Mouse (Mus musculus) CH12.LX (cell line): ENCODE data around the gene Kif28. TPM values are rescaled to one million over a fixed set of nuclear protein-coding genes. Genes with fewer than 3 reads are reported as not detected.

Source experiments
- DNase-seq: peaks from one replicate; pipeline ENCODE4 v3.0.0-alpha.2; 2013; ENCODE audit errors: extremely low read depth
- H3K27ac ChIP-seq: 2 replicates; pipeline ENCODE4 v1.5.1; 2012; ENCODE audit warnings: low read depth, mild to moderate bottlenecking, control low read depth, moderate library complexity; ENCODE audit not compliant: insufficient read depth
- H3K27me3 ChIP-seq: replicated peaks from 2 replicates; pipeline ENCODE3; 2012; ENCODE audit warnings: inconsistent platforms
- H3K36me3 ChIP-seq, 2 experiments: replicated peaks in 1 of 2; 2 replicates each; pipeline versions ENCODE3 to v1.6.1; 2012; ENCODE audit warnings: inconsistent platforms in 1 of 2, low read length in 1 of 2, mild to moderate bottlenecking in 1 of 2, mixed read lengths in 1 of 2, moderate library complexity in 1 of 2; ENCODE audit not compliant: control insufficient read depth in 1 of 2, insufficient read depth in 1 of 2
- H3K4me1 ChIP-seq, 2 experiments: 2 replicates each; pipeline ENCODE4 v1.6.1; 2012; ENCODE audit warnings: inconsistent platforms in 1 of 2, moderate library complexity in 1 of 2; ENCODE audit not compliant: insufficient read depth in 2 of 2, control insufficient read depth in 1 of 2
- H3K4me2 ChIP-seq: 2 replicates; pipeline ENCODE4 v1.6.1; 2012; ENCODE audit warnings: low read depth, mild to moderate bottlenecking, control low read depth; ENCODE audit not compliant: poor library complexity, insufficient read depth, severe bottlenecking
- H3K4me3 ChIP-seq, 3 experiments: fragments of 150-350 bp in 1 of 3; sonication (generic) in 1 of 3; replicated peaks in 1 of 3; 2 replicates each; pipeline versions ENCODE3 to v1.5.1; 2011 to 2012; ENCODE audit warnings: low read depth in 2 of 3, low read length in 2 of 3, mild to moderate bottlenecking in 2 of 3, moderate library complexity in 2 of 3, control low read depth in 1 of 3, improper control_type of control experiment in 1 of 3, inconsistent platforms in 1 of 3, mixed read lengths in 1 of 3; ENCODE audit not compliant: poor library complexity in 1 of 3
- H3K79me2 ChIP-seq: replicated peaks from 2 replicates; pipeline ENCODE4 v1.6.1; 2012; ENCODE audit warnings: mild to moderate bottlenecking, moderate library complexity; ENCODE audit not compliant: control insufficient read depth, poor library complexity, insufficient read depth, severe bottlenecking; ENCODE audit errors: extremely low read depth
- H3K9ac ChIP-seq: 2 replicates; pipeline ENCODE4 v1.6.1; 2012; ENCODE audit warnings: low read depth, mild to moderate bottlenecking, control low read depth, moderate library complexity; ENCODE audit not compliant: insufficient read depth
- H3K9me3 ChIP-seq: replicated peaks from 2 replicates; pipeline ENCODE3; 2012; ENCODE audit warnings: low read length, inconsistent platforms, mixed read lengths
- BHLHE40 ChIP-seq: IDR thresholded peaks from 2 replicates; pipeline ENCODE4 v1.6.1; 2011; ENCODE audit warnings: mild to moderate bottlenecking, low read depth, low read length, improper control_type of control experiment
- CHD2 ChIP-seq: IDR thresholded peaks from 2 replicates; pipeline ENCODE4 v1.6.1; 2011; ENCODE audit warnings: low read length, improper control_type of control experiment
- E2F4 ChIP-seq: IDR thresholded peaks from 2 replicates; pipeline ENCODE4 v1.6.1; 2011; ENCODE audit warnings: low read depth, low read length, improper control_type of control experiment; ENCODE audit not compliant: insufficient replicate concordance
- ELF1 ChIP-seq: IDR thresholded peaks from 2 replicates; pipeline ENCODE4 v1.6.1; 2014; ENCODE audit warnings: low read depth, mild to moderate bottlenecking, inconsistent platforms, low read length, improper control_type of control experiment
- EP300 ChIP-seq: IDR thresholded peaks from 2 replicates; pipeline ENCODE4 v1.6.1; 2011; ENCODE audit warnings: low read length, improper control_type of control experiment
- GABPA ChIP-seq: IDR thresholded peaks from 2 replicates; pipeline ENCODE4 v1.6.1; 2012; ENCODE audit warnings: low read depth, low read length, improper control_type of control experiment, inconsistent platforms; ENCODE audit not compliant: insufficient replicate concordance
- HCFC1 ChIP-seq: IDR thresholded peaks from 2 replicates; pipeline ENCODE4 v1.6.1; 2012; ENCODE audit warnings: low read depth, mild to moderate bottlenecking, inconsistent platforms, low read length, improper control_type of control experiment
- IRF4 ChIP-seq: IDR thresholded peaks from 2 replicates; pipeline ENCODE4 v1.6.1; 2014; ENCODE audit warnings: low read depth, mild to moderate bottlenecking, inconsistent platforms, low read length, improper control_type of control experiment
- JUN ChIP-seq: IDR thresholded peaks from 2 replicates; pipeline ENCODE4 v1.6.1; 2011; ENCODE audit warnings: low read depth, mild to moderate bottlenecking, low read length, improper control_type of control experiment, moderate library complexity; ENCODE audit not compliant: insufficient read depth
- JUND ChIP-seq: conservative IDR thresholded peaks from 2 replicates; pipeline ENCODE4 v1.6.1; 2011; ENCODE audit warnings: low read depth, low read length, improper control_type of control experiment
- MAFK ChIP-seq: IDR thresholded peaks from 2 replicates; pipeline ENCODE4 v1.6.1; 2011; ENCODE audit warnings: low read length, improper control_type of control experiment; ENCODE audit not compliant: insufficient replicate concordance
- MEF2A ChIP-seq: IDR thresholded peaks from 2 replicates; pipeline ENCODE4 v1.6.1; 2014; ENCODE audit warnings: low read depth, mild to moderate bottlenecking, inconsistent platforms, low read length, improper control_type of control experiment, borderline replicate concordance
- MXI1 ChIP-seq: IDR thresholded peaks from 2 replicates; pipeline ENCODE4 v1.6.1; 2011; ENCODE audit warnings: mild to moderate bottlenecking, low read depth, low read length, improper control_type of control experiment
- MYC ChIP-seq: IDR thresholded peaks from 2 replicates; pipeline ENCODE4 v1.6.1; 2011; ENCODE audit warnings: low read depth, mild to moderate bottlenecking, improper control_type of control experiment, low read length
- NELFE ChIP-seq: IDR thresholded peaks from 2 replicates; pipeline ENCODE4 v1.6.1; 2011; ENCODE audit warnings: low read depth, low read length, improper control_type of control experiment
- NRF1 ChIP-seq: IDR thresholded peaks from 2 replicates; pipeline ENCODE4 v1.6.1; 2014; ENCODE audit warnings: low read depth, mild to moderate bottlenecking, inconsistent platforms, low read length, improper control_type of control experiment, moderate library complexity
- PAX5 ChIP-seq: IDR thresholded peaks from 2 replicates; pipeline ENCODE4 v1.6.1; 2012; ENCODE audit warnings: low read length, inconsistent platforms, mixed read lengths
- POLR2A ChIP-seq: IDR thresholded peaks from 2 replicates; pipeline ENCODE4 v1.6.1; 2011; ENCODE audit warnings: low read depth, mild to moderate bottlenecking, improper control_type of control experiment, low read length
- POLR2AphosphoS2 ChIP-seq: IDR thresholded peaks from 2 replicates; pipeline ENCODE4 v1.6.1; 2011; ENCODE audit warnings: low read depth, low read length, improper control_type of control experiment
- RCOR1 ChIP-seq: conservative IDR thresholded peaks from 2 replicates; pipeline ENCODE4 v1.6.1; 2012; ENCODE audit warnings: low read depth, mild to moderate bottlenecking, inconsistent platforms, low read length, improper control_type of control experiment
- SIN3A ChIP-seq: IDR thresholded peaks from 2 replicates; pipeline ENCODE4 v1.6.1; 2012; ENCODE audit warnings: low read length, improper control_type of control experiment, inconsistent platforms
- TBP ChIP-seq: conservative IDR thresholded peaks from 2 replicates; pipeline ENCODE4 v1.6.1; 2011; ENCODE audit warnings: low read depth, low read length, improper control_type of control experiment
- TCF12 ChIP-seq: IDR thresholded peaks from 2 replicates; pipeline ENCODE4 v1.6.1; 2014; ENCODE audit warnings: low read depth, mild to moderate bottlenecking, inconsistent platforms, low read length, improper control_type of control experiment
- UBTF ChIP-seq: IDR thresholded peaks from 2 replicates; pipeline ENCODE4 v1.6.1; 2012; ENCODE audit warnings: low read depth, mild to moderate bottlenecking, inconsistent platforms, low read length, improper control_type of control experiment, moderate library complexity
- USF1 ChIP-seq: IDR thresholded peaks from 2 replicates; pipeline ENCODE4 v1.6.1; 2014; ENCODE audit warnings: low read depth, mild to moderate bottlenecking, inconsistent platforms, low read length, improper control_type of control experiment
- ZKSCAN1 ChIP-seq: IDR thresholded peaks from 2 replicates; pipeline ENCODE4 v1.6.1; 2012; ENCODE audit warnings: low read depth, inconsistent platforms, low read length, improper control_type of control experiment, borderline replicate concordance
- ZMIZ1 ChIP-seq: IDR thresholded peaks from 2 replicates; pipeline ENCODE4 v1.6.1; 2012; ENCODE audit warnings: low read depth, mild to moderate bottlenecking, inconsistent platforms, low read length, improper control_type of control experiment
- ZNF384 ChIP-seq: IDR thresholded peaks from 2 replicates; pipeline ENCODE4 v1.6.1; 2012; ENCODE audit warnings: low read depth, low read length, improper control_type of control experiment, inconsistent platforms
- dilution Hi-C: fragments of 300-500 bp; cut with MboI; formaldehyde crosslinking; loops from 2 replicates; pipeline ENCODE4 v1.14.3; 2020; ENCODE audit warnings: low sequenced_read_pairs; ENCODE audit not compliant: extremely low pct_unique_long_range_greater_than_20kb, extremely low pct_ligation_motif_present
- in situ Hi-C: fragments of 300-500 bp; cut with MboI; formaldehyde crosslinking; loops from 3 replicates; pipeline ENCODE4 v1.14.3; 2019; ENCODE audit warnings: low sequenced_read_pairs, low pct_ligation_motif_present, low pct_unique_long_range_greater_than_20kb, mixed read lengths
- polyA plus RNA-seq: library from polyadenylated mRNA; unstranded; fragments of >175 nt; gene quantifications from 2 replicates; pipeline ENCODE4 v1.2.1, GENCODE M21; 2012; ENCODE audit warnings: low read depth; ENCODE audit not compliant: insufficient read length
- total RNA-seq, 2 experiments: library from RNA; depleted of rRNA; stranded (reverse); fragments of 300-350 nt in 1 of 2; fragments of >200 nt in 1 of 2; gene quantifications; 2 replicates each; pipeline ENCODE4 v1.2.3; 2012 to 2014

Gene Kif28
- total and polyA plus RNA-seq, 3 experiments: 0.07 TPM; not detected in 2

DNA sequence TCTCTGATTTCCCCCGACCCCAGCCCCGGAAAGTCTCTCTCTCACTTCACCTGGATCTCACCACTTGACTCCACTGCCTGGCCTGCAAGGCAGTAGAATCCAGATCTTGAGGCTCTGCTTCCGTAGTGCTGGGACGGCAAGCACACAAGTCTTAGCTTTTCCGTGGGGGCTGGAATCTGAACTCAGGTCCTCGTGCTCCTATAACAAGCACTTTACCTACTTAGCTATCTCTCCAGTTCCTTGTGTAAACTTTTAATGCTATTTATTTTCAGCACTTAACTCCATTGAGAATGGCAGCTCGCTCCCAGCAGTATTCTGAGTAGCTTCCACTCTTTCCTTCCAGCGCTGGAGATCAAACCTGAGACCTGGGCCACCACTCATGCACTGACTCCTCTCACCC lies 31.8 kb upstream of the Kif28 start:
- H3K27me3 ChIP-seq: no peaks in the 10 kb centered on the region
- peaks cover 69 to 98% of the 10 kb centered on the region in 2 experiments for H3K36me3 ChIP-seq
- no peak overlapping the region for H3K9ac ChIP-seq
- H3K9me3 ChIP-seq: no peaks in the 10 kb centered on the region
- no peak overlapping the region for H3K4me2 ChIP-seq
- no peak overlapping the region for H3K27ac ChIP-seq
- DNase-seq: no peak
- in situ Hi-C loops: no loop called here
- H3K4me1 ChIP-seq: peaks cover 0 to 11% of the 10 kb centered on the region in 2 experiments; a peak in 2 of 4 replicates
- no peak overlapping the region for H3K4me3 ChIP-seq
- TF ChIP-seq BHLHE40 (no peak), POLR2A (no peak), MXI1 (no peak), TCF12 (no peak), TBP (no peak), SIN3A (no peak), MYC (no peak), UBTF (no peak), ZMIZ1 (no peak), PAX5 (no peak), JUN (no peak), HCFC1 (no peak), USF1 (no peak), E2F4 (no peak), MAFK (no peak), EP300 (no peak), JUND (no peak), MEF2A (no peak), IRF4 (no peak)
- dilution Hi-C loops: no loop called here
- H3K79me2 ChIP-seq: peaks cover 4% of the 10 kb centered on the region

DNA sequence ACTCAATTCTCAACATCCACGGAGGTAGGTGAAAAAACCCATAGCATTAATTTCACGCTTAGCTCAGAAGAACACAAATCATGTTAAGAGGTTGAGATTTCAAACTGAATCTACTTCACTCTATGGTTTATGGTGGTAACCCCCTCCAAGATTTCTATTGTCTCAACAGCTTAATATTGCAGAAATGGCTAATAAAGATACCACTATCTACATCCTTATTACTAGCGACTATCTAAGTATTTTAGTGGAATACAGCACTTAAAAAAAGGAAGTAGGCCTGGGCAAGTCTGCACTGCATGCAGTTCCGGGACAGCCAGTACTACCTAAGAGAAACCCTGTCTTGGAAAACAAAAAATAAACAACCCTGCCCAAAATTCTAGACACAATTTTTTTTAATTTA lies 15.5 kb upstream of the Kif28 start:
- H3K79me2 ChIP-seq: peaks cover 8% of the 10 kb centered on the region; the same call in 1 of the 2 replicates
- H3K27ac ChIP-seq: no peak overlapping the region
- peaks cover 52 to 94% of the 10 kb centered on the region in 2 experiments for H3K36me3 ChIP-seq
- no peak overlapping the region for H3K4me2 ChIP-seq
- TF ChIP-seq CHD2: no peak
- TF ChIP-seq ELF1: no peak
- no peak for TF ChIP-seq POLR2AphosphoS2
- no peak for TF ChIP-seq POLR2A
- no peak for TF ChIP-seq GABPA
- no peak for TF ChIP-seq NRF1
- no peak for TF ChIP-seq NELFE
- no peak for TF ChIP-seq RCOR1
- TF ChIP-seq ZNF384: no peak
- TF ChIP-seq ZKSCAN1: no peak
- TF ChIP-seq ZMIZ1: no peak
- no peak for TF ChIP-seq UBTF
- TF ChIP-seq HCFC1: no peak
- no peak for TF ChIP-seq MYC
- TF ChIP-seq TBP: no peak
- TF ChIP-seq E2F4: no peak
- TF ChIP-seq JUND: no peak
- dilution Hi-C loops (no loop called here), in situ Hi-C loops (no loop called here)
- no peaks in the 10 kb centered on the region for H3K4me1 ChIP-seq
- H3K9ac ChIP-seq: no peak overlapping the region
- no peaks in the 10 kb centered on the region for H3K27me3 ChIP-seq
- DNase-seq: no peak
- H3K9me3 ChIP-seq: no peaks in the 10 kb centered on the region
- H3K4me3 ChIP-seq: no peak overlapping the region
